Mouse (Mus musculus) testis, adult 2 months (tissue): ENCODE measurements around the gene Pld3.

Experiments
- CTCF ChIP-seq: fragments of 200-500 bp; IDR thresholded peaks from 2 replicates; pipeline ENCODE4 v1.5.1; 2012; ENCODE audit warnings: low read depth, mild to moderate bottlenecking, inconsistent platforms, low read length, moderate library complexity; ENCODE audit not compliant: control insufficient read depth, insufficient read depth, insufficient replicate concordance
- POLR2A ChIP-seq: fragments of 200-500 bp; IDR thresholded peaks from 2 replicates; pipeline ENCODE4 v1.6.1; 2012; ENCODE audit warnings: low read depth, mild to moderate bottlenecking, inconsistent platforms, low read length, moderate library complexity; ENCODE audit not compliant: control insufficient read depth

GRCm38 (mm10) chr7:27507711-27508647 lies 45.0 kb downstream of the Pld3 start:
- peak; percentile 73; the same call in 1 of the 2 replicates for TF ChIP-seq POLR2A
- TF ChIP-seq CTCF = no peak
